Mouse (Mus musculus) olfactory bulb, adult 2 months (tissue): ENCODE measurements around the gene Cenps. TPM values are rescaled to one million over a fixed set of nuclear protein-coding genes. Genes with fewer than 3 reads are reported as not detected.
A peak's percentile ranks its signal among the peaks of the same experiment; 100 is the strongest.
"Not testable (repeated sequence)": the region's sequence is repeated elsewhere in the genome, so short reads cannot be mapped to it uniquely, and the experiment has no call there.

Experiments used
- H3K27ac ChIP-seq: fragments of 200-500 bp; 2 replicates; pipeline ENCODE4 v1.5.1; 2012; ENCODE audit warnings: low read depth, low read length; ENCODE audit not compliant: insufficient read depth
- H3K4me1 ChIP-seq: fragments of 200-500 bp; 2 replicates; pipeline ENCODE4 v1.6.1; 2012; ENCODE audit warnings: low read length; ENCODE audit not compliant: control insufficient read depth, insufficient read depth
- H3K4me3 ChIP-seq: fragments of 200-500 bp; 2 replicates; pipeline ENCODE4 v1.5.1; 2012; ENCODE audit warnings: mild to moderate bottlenecking, low read depth, low read length, moderate library complexity; ENCODE audit not compliant: insufficient read depth
- CTCF ChIP-seq: fragments of 200-500 bp; IDR thresholded peaks from 2 replicates; pipeline ENCODE4 v1.5.1; 2012; ENCODE audit warnings: low read depth, mild to moderate bottlenecking, low read length, moderate library complexity; ENCODE audit not compliant: insufficient read depth
- POLR2A ChIP-seq: fragments of 200-500 bp; IDR thresholded peaks from 2 replicates; pipeline ENCODE4 v1.6.1; 2012; ENCODE audit warnings: mild to moderate bottlenecking, low read depth, low read length, moderate library complexity; ENCODE audit not compliant: insufficient read depth
- WGBS: fragments of 180-500 bp; shearing (Covaris S2); methylation state at CpG from one replicate; pipeline ENCODE4 v1.1.7; 2018; 5-methylcytosine and 5-hydroxymethylcytosine counted together
- polyA plus RNA-seq: library from polyadenylated mRNA; stranded (reverse); fragments of >200 nt; gene quantifications from 2 replicates; pipeline ENCODE4 v1.2.4, GENCODE M21; 2012; ENCODE audit warnings: low replicate concordance; ENCODE audit not compliant: missing spikeins, insufficient read depth, insufficient read length

The Cenps gene
- polyA plus RNA-seq, 1 experiment, result not detected

- 92% methylated on average over 5 of the region's 5 CpGs for WGBS
- no peak overlapping the region for H3K27ac ChIP-seq
- no peak overlapping the region for H3K4me3 ChIP-seq
- H3K4me1 ChIP-seq, result peaks cover 2% of the 10 kb centered on the region; the same call in 1 of the 2 replicates
- TF ChIP-seq POLR2A (no peak), CTCF (no peak)
These were observed 34.7 kb upstream of the Cenps start for GRCm38 (mm10) chr4:149172083-149172482.

- Histone ChIP-seq H3K27ac (no peak overlapping the region), H3K4me1 (peaks cover 2% of the 10 kb centered on the region; the same call in 1 of the 2 replicates), H3K4me3 (no peak overlapping the region)
- WGBS, result 56% methylated on average over 5 of the region's 5 CpGs
- TF ChIP-seq POLR2A (no peak), CTCF (no peak)
These were observed 34.2 kb upstream of the Cenps start for GRCm38 (mm10) chr4:149171581-149171981.

GRCm38 (mm10) chr4:149170394-149170931 lies 33.0 kb upstream of the Cenps start:
- H3K4me1 ChIP-seq, result peaks cover 2% of the 10 kb centered on the region; the same call in 1 of the 2 replicates
- no peak overlapping the region for H3K4me3 ChIP-seq
- WGBS, result 76% methylated on average over 7 of the region's 7 CpGs
- TF ChIP-seq CTCF (no peak), POLR2A (no peak)
- H3K27ac ChIP-seq, result no peak overlapping the region

GRCm38 (mm10) chr4:149169926-149170325 lies 32.5 kb upstream of the Cenps start:
- not testable (repeated sequence) for H3K4me1 ChIP-seq, H3K4me3 ChIP-seq, H3K27ac ChIP-seq
- 76% methylated on average over 7 of the region's 8 CpGs for WGBS

DNA sequence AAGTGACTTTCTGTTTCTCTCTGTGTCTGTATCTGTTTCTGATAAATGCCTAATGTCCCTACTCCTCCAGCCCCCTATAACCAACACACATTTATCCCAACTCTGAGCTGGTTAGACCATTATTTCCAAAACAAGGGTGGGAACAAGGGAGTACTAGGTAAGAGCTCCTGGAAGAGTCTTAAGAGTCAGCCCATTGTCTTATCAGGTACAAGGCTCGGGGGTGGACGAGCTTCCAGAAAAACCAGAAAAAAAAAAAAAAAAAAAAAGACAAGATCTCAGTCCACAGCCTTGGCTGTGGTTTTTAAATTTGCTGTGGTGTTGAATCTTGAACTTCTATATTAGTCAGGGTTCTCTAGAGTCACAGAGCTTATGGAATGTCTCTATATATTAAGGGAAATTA lies 30.6 kb upstream of the Cenps start:
- H3K27ac ChIP-seq, result no peak overlapping the region
- peaks cover 2% of the 10 kb centered on the region; the same call in 1 of the 2 replicates for H3K4me1 ChIP-seq
- TF ChIP-seq POLR2A (no peak), CTCF (no peak)
- 71% methylated on average over 2 of the region's 2 CpGs for WGBS
- H3K4me3 ChIP-seq, result no peak overlapping the region

- Histone ChIP-seq H3K27ac (no peak overlapping the region), H3K4me1 (peaks cover under 1% of the 10 kb centered on the region; the same call in 1 of the 2 replicates), H3K4me3 (peak overlapping the region; percentile 70)
- WGBS, result under 1% methylated on average over 27 of the region's 27 CpGs
- TF ChIP-seq CTCF, result no peak
- TF ChIP-seq POLR2A, result no peak
These were observed 29.7 kb upstream of the Cenps start for GRCm38 (mm10) chr4:149166957-149167611.

DNA sequence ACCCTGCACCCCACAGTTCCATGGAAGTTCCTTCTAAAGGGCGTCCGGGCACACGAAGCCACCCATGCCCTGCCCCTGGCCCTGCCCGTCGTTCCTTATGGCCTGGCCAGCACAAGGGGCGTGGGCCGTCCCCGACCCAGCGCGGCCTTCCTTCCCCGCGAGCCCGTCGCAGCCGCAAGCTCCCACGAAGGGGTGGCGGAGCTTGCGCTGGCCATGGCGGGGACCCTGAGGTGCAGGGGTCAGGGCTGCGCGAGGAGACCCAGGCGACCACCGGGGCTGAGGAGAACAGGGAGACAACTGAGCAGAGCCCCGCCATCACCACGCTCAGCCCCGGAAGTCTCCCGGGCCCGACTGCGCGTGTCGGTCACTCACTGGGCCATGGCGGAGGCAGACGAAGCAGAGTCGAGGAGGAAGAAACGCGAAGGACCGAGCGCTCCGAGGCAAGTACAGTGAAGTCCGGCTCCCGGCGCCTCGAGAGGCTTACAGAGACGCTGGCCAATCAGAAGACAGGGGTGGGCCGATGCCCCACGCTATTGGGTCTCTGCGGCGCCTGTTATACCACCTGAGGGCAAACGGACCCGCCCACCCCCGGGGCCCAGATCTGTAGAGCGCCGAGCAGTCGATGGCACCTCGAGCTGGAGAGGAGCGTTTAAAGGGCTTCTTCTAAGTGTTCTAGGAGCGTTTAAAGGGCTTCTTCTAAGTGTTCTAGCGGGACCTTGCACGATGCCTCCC lies 29.0 kb upstream of the Cenps start, which contains the start of gene Pgd:
Gene Pgd (minus strand): TSS at position 557 of the 732 bp plus-strand sequence.
- H3K4me1 ChIP-seq, result no peaks in the 10 kb centered on the region
- under 1% methylated on average over 59 of the region's 59 CpGs for WGBS
- no peak within 1 kb of the TSS for H3K27ac ChIP-seq

DNA sequence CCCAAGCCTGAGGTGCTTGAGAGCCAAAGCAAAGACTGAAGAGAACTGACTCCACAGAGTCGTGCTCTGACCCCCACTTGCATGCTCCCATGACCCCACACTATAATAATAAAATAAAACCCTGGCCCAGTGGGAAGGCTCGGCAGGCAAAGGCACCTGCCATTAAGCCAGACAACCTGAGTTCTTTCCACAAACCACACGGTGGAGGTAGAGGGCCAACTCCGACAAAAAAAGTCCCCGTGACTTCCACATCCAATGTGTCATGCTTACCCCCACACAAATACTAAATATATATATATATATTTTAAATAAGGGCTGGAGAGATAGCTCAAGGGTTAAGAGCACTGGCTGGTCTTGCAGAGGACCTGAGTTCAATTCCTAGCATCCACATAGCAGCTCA lies 26.7 kb upstream of the Cenps start:
- 65% methylated on average over 5 of the region's 5 CpGs for WGBS
- H3K27ac ChIP-seq, result no peak overlapping the region
- H3K4me3 ChIP-seq, result no peak overlapping the region
- no peaks in the 10 kb centered on the region for H3K4me1 ChIP-seq
- TF ChIP-seq POLR2A (no peak), CTCF (no peak)

More for the DNA sequence above, 29.0 kb upstream of the Cenps start, which contains the start of gene Pgd:
- no peak for TF ChIP-seq CTCF
- TF ChIP-seq POLR2A, result peak; percentile 75; the same call in 1 of the 2 replicates
- peak within 1 kb of the TSS; percentile 70 for H3K4me3 ChIP-seq

- WGBS, result 40% methylated on average over 1 of the region's 1 CpGs
- no peak for TF ChIP-seq POLR2A
- TF ChIP-seq CTCF, result no peak
- Histone ChIP-seq H3K4me3 (no peak overlapping the region), H3K27ac (no peak overlapping the region), H3K4me1 (no peaks in the 10 kb centered on the region)
These were observed 25.8 kb upstream of the Cenps start for GRCm38 (mm10) chr4:149163196-149163595.
